ENCODE assay signal across 9 mouse cellular contexts in the genomic region with DNA sequence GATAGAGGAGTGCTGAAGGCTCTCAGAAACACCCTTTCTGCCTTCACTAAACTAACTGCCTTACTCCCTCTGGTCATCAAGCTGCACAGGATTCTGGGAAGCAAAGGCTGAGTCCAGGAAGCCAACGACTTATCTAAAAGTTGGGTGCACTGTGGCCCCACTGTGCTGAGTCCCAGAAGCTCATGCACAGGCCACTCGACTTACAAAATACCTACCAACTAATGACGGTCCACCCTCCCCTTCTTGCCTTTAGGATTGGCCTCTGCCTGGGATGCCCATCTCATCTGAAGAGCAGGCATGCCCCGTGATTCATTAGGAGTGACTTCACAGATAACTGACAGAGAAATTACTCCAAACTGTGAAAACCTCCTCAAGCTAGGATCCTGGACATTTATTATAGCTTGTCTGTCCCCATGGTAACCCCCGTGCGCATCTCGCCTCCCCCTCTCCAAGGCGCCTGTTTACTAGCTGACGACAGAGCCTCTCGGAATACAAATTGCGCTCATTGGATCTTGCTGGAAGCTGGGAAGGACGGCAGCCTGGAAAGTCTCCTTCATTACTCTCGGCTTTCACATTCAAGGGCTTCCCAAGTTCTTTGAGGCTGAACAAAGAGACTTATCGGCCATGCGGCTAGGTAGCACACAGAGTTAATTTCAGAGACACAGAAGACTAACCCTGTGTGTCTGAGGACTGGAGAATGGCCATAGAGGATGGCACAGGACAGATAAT.
DNase-seq lines count a peak whose midpoint lies in the region; ATAC-seq lines count a peak whose summit lies in the region.
"Had no signal": no experiment of that assay in that cellular context is flagged by ENCODE, and none has a peak within 500 bp of the region (broad histone marks: within the 10 kb centered on the region; RNA-seq: fewer than 3 reads in every experiment).

No protein-coding gene starts in this region.

- no peaks in the 10 kb centered on the region for H3K36me3 ChIP-seq in kidney, embryonic 15.5 days
- H3K36me3 ChIP-seq in kidney, embryonic 16.5 days (ENCODE audit: insufficient read depth, low read length) = no peaks in the 10 kb centered on the region
- no peaks in the 10 kb centered on the region for H3K36me3 ChIP-seq in hindbrain, embryonic 11.5 days (ENCODE audit: control insufficient read depth, insufficient read depth, low read length)

- H3K4me1 ChIP-seq in kidney, embryonic 15.5 days = no peaks in the 10 kb centered on the region
- H3K4me1 ChIP-seq in kidney, embryonic 16.5 days (ENCODE audit: insufficient read depth, low read length) = no peaks in the 10 kb centered on the region
- peaks cover 4% of the 10 kb centered on the region for H3K4me1 ChIP-seq in hindbrain, embryonic 11.5 days (replicated peaks; ENCODE audit: control insufficient read depth, insufficient read depth, low read length)

- H3K9me3 ChIP-seq in kidney, embryonic 15.5 days (replicated peaks) = no peaks in the 10 kb centered on the region
- H3K9me3 ChIP-seq in kidney, embryonic 16.5 days (ENCODE audit: low read length) = no peaks in the 10 kb centered on the region
- no peaks in the 10 kb centered on the region for H3K9me3 ChIP-seq in hindbrain, embryonic 11.5 days (ENCODE audit: control insufficient read depth, low read length)

- peak; percentile 63 for DNase-seq in hindbrain, embryonic 11.5 days (ENCODE audit: low spot score)
- DNase-seq in left cerebral cortex, postnatal 36 days (ENCODE audit: low spot score in 2 of 2) = peak; percentile 47 to 51
- peak; percentile 80 to 90 for DNase-seq in right cerebral cortex, postnatal 10 days (ENCODE audit: low spot score in 2 of 2)
- no peak for DNase-seq in T-cell, adult 2 months (ENCODE audit: low spot score)
- DNase-seq in liver = no peak
- DNase-seq in yolk sac, embryonic 10.5 days (ENCODE audit: low spot score) = no peak
- DNase-seq: lung, embryonic 14.5 days had no signal

- no peak for ATAC-seq in kidney, embryonic 15.5 days (replicated peaks; ENCODE audit: low FRiP score)
- no peak for ATAC-seq in kidney, embryonic 16.5 days (ENCODE audit: low FRiP score, low TSS enrichment)
- ATAC-seq in hindbrain, embryonic 11.5 days (ENCODE audit: low FRiP score) = peak; percentile 76

- H3K9ac ChIP-seq in kidney, embryonic 15.5 days = no peak overlapping the region
- no peak overlapping the region for H3K9ac ChIP-seq in kidney, embryonic 16.5 days (replicated peaks; ENCODE audit: low read length)
- H3K9ac ChIP-seq in hindbrain, embryonic 11.5 days (ENCODE audit: low read depth, low read length) = peak overlapping the region; percentile 15; the same call in 1 of the 2 replicates
- H3K9ac ChIP-seq: lung, embryonic 14.5 days had no signal

- intact Hi-C loops in left cerebral cortex, postnatal 36 days (cut with DNase I) = no loop called here

- H3K4me2 ChIP-seq in kidney, embryonic 15.5 days = peak overlapping the region; percentile 33; the same call in 1 of the 2 replicates
- no peak overlapping the region for H3K4me2 ChIP-seq in kidney, embryonic 16.5 days (replicated peaks; ENCODE audit: low read depth, low read length)
- no peak overlapping the region for H3K4me2 ChIP-seq in hindbrain, embryonic 11.5 days (replicated peaks; ENCODE audit: low read depth, low read length)
- H3K4me2 ChIP-seq: lung, embryonic 14.5 days had no signal

- H3K27ac ChIP-seq in kidney, embryonic 15.5 days = no peak overlapping the region
- no peak overlapping the region for H3K27ac ChIP-seq in kidney, embryonic 16.5 days (ENCODE audit: low read length)
- H3K27ac ChIP-seq in hindbrain, embryonic 11.5 days (ENCODE audit: low read depth, low read length) = peak overlapping the region; percentile 70

- WGBS in kidney, embryonic 15.5 days = 33% methylated on average over 15 of the region's 15 CpGs
- 39% methylated on average over 15 of the region's 15 CpGs for WGBS in kidney, embryonic 16.5 days
- 54% methylated on average over 15 of the region's 15 CpGs for WGBS in hindbrain, embryonic 11.5 days

- no peak overlapping the region for H3K4me3 ChIP-seq in kidney, embryonic 15.5 days (replicated peaks)
- H3K4me3 ChIP-seq in kidney, embryonic 16.5 days (ENCODE audit: low read length) = no peak overlapping the region
- no peak overlapping the region for H3K4me3 ChIP-seq in hindbrain, embryonic 11.5 days (ENCODE audit: low read depth, low read length)

- H3K27me3 ChIP-seq in kidney, embryonic 15.5 days = no peaks in the 10 kb centered on the region
- H3K27me3 ChIP-seq in kidney, embryonic 16.5 days (ENCODE audit: insufficient read depth, low read length) = no peaks in the 10 kb centered on the region
- H3K27me3 ChIP-seq in hindbrain, embryonic 11.5 days (ENCODE audit: control insufficient read depth, insufficient read depth, low read length) = peaks cover 18% of the 10 kb centered on the region

Comparison
In these comparisons a context has a peak if more than half of its experiments do, and no peak if none do; other contexts are left out.
1. DNase-seq: peak in hindbrain, embryonic 11.5 days (single experiment), left cerebral cortex, postnatal 36 days (2 of 2) and right cerebral cortex, postnatal 10 days (2 of 2); none in T-cell, adult 2 months (single experiment), liver (single experiment) and yolk sac, embryonic 10.5 days (single experiment).